Mouse (Mus musculus) adrenal gland, postnatal 4 days (tissue): ENCODE results near the gene Tst. TPM values are rescaled to one million over a fixed set of nuclear protein-coding genes. Genes with fewer than 3 reads are reported as not detected.

Source experiments
- DNase-seq, 2 experiments: peaks; one replicate each; pipeline ENCODE4 v3.0.0; 2021 to 2022; ENCODE audit warnings: low spot score in 2 of 2, mixed read lengths in 2 of 2
- total RNA-seq, 2 experiments: library from RNA; stranded (reverse); gene quantifications; 2 replicates each; pipeline ENCODE4 v1.2.3; 2021

The Tst gene
- total RNA-seq, 2 experiments from 2014 or later = 217 to 242 TPM

- DNase-seq = no peak
Observed at GRCm38 (mm10) chr15:78395478-78395962, 10.2 kb downstream of the Tst start, which contains the start of gene Tex33. Gene Tex33 (minus strand): TSS chr15:78395912.

GRCm38 (mm10) chr15:78390855-78391254, 14.9 kb downstream of the Tst start:
- no peak for DNase-seq

GRCm38 (mm10) chr15:78385564-78385963, 20.1 kb downstream of the Tst start:
- no peak for DNase-seq

DNA sequence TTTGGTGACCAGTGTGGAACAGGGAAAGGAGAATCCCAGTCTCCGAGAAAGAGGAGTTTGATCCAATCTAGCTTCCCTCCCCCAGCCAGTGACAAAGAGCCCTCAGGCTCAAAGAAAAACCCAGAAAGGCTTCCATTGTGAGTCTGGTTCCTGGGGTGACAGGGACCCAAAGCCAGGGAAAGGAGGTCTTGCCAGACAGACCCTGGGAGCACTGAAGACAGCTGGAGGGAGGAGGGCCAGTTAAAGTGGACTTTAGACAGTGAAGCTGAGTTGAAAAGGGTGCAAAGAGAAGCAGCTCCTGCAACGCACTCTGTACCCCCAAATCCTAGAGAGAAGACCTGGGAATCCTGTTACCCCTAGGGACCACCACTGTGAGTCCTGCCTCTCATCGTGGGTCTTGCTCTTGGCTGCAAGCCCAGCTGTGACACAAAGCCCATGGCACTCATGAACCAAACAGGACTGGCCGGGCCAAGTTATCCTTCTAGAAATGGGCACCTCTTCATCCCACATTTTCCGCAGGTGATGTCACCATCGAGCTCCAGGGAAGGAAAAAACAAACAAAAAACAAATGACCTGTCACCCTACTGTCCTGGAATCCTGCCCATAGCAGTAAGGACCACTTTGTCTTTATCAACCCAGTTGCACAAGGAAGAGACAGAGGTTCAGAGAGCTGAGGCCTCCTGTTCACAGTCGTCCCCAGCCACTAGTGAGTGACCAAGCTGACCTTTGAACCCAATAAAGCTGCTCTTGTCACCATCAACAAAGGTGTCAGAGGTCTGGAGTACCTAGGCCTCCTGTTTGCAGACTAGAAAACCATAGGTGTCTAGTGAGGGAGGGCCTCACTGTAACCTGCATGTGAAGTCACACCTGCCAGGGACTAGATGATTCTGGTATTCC, 21.2 kb downstream of the Tst start:
- no peak for DNase-seq

GRCm38 (mm10) chr15:78383450-78384219, 22.1 kb downstream of the Tst start:
- no peak for DNase-seq

DNA sequence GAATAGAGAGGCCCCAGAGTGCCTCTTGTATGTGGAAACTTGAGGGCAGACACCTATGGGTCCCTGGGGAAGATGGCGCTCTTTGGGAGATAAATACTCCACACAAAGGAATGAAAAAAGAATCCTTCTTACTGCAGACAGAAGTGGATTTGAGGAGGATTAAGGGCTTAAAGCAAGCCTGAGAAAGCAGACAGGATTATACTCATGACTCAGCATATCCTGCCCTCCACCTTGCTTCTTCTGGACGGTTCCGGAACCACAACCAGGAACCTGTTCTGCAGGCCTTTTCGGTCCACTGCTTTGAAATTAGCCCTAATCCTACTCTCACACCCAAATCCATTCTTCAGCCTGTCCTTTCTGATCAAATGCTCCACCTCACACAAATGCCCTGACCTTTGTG, 23.6 kb downstream of the Tst start:
- no peak for DNase-seq

DNA sequence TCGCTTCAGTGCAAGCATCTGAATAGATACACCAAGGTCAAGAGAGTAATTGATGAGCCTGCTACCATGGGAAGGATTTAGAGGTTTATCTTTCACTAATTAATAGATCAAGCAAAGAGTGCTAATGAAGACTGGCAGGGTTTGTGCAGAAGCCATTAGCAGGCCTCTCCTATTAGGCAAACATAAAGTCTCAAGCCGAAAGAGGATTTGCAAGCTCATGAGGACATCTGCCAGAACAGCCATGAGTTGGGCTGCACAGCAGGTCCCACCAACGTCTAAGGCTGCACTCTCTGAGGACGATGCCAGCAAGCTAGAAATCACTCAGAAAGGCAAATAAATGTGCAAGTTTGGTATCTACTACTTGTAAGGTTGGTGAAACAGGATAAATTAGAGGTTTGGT, 25.0 kb downstream of the Tst start:
- DNase-seq = no peak

DNA sequence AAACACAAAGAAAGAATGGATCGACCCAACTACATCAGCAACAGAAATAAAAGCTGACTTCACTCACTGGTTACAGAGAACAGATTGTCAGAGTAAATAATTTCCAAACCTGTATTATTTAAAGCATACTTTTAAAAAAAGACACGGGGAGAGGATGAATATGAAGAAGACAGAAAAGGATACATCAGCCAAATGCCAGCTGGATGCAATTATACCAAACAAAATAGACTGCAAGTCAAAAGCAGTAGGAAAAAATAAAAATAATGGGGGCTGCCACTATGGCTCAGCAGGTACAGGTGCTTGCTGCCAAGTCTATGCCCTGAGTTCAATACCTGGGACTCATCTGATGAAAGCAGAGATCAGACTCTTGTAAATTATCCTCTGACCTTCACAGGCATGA, 25.5 kb downstream of the Tst start:
- no peak for DNase-seq

- no peak for DNase-seq
Observed at GRCm38 (mm10) chr15:78378556-78378955, 27.2 kb downstream of the Tst start.

GRCm38 (mm10) chr15:78377859-78378258, 27.8 kb downstream of the Tst start:
- DNase-seq = no peak

GRCm38 (mm10) chr15:78374204-78374603, 31.5 kb downstream of the Tst start:
- DNase-seq = no peak

- no peak for DNase-seq
Observed at GRCm38 (mm10) chr15:78372796-78373195, 32.9 kb downstream of the Tst start.

DNA sequence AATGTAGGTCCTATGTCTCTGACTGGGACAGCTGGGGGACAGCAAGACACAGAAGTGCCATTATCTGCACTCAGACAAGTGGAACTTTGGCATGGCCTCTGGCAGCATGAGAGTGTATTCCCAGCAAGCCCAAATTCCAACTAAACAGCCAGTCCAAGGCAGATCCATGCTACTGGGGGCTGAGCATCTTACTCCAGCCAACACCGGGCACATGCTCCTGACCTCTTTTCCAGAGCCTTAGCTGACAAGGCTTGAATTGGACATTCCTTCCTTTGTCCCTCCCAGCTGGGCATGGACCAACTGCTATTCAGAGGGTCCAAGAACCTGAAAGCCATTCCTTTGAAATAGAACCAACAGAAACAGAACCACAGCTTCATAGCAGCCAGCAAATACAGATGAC, 36.1 kb downstream of the Tst start:
- no peak for DNase-seq

- DNase-seq = peak in 1 of 2 experiments; percentile 28
Observed at GRCm38 (mm10) chr15:78368926-78369346, 36.8 kb downstream of the Tst start.

DNA sequence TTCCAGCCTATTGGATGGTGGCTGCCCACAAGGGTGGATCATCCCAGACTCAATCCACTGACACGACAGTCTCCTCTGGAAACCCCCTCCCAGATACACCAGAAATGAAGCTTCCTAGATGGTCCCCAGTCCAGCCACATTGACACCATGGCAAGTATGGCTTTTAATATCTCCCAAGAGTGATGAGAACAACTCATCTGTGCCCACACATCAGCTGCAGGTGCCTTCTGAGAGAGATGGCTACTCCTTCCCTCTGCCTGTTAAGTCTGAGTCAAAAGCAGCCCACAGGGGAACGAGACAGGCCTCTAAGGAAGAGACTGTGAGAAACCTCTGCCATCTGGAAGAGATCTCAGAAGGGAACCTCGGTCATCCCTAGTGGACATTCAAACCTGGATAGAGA, 37.9 kb downstream of the Tst start:
- DNase-seq = no peak

GRCm38 (mm10) chr15:78366875-78367274, 38.8 kb downstream of the Tst start:
- no peak for DNase-seq

- no peak for DNase-seq
Observed at GRCm38 (mm10) chr15:78365916-78366315, 39.8 kb downstream of the Tst start.

DNA sequence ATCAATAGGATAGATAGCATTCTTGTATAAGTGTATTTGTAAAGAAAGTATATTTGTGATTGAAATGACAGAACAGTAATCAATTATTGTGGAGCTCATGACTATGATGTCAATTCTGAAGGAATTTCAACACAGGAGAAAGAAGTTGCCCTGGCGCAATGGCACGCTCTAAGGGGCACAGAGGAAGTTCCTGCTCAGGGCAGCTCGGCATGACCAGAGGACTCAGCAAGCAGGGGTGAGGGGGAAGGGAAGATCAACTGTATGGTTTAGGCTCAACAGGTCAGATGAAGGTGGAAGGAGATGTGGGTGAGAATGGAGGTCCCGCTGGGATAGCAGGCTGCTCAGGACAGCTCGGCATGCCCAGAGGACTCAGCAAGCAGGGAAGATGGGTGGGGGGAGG, 50.2 kb downstream of the Tst start:
- no peak for DNase-seq

GRCm38 (mm10) chr15:78354958-78355357, 50.7 kb downstream of the Tst start:
- peak in 1 of 2 experiments; percentile 21 for DNase-seq

DNA sequence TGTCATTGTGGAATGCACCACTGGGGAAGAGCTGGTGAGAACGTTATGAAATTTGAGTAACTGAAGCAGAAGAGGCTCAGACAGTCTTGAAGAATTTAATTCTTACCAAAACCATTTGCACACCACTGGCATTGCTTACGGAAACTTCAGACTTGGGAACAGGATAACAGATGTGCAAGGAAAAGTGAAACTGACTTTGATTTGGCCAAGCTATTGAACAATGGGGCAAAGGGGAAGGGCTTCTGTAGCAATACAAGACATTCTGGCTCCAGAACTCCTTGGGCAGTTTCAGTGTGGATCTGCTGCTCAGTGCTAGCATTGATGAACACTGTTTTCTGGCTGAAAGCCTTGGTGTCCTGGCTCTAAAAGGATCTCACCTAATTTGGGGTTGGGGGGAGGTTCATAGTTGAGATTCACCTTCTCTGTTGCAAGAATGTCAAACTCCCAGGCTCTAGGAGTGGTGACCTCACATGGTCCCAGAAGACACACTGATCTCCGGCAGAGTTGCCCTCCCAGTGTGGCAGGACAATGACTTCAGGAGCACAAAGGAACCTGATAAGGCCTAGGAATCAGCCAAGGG, 54.0 kb downstream of the Tst start:
- no peak for DNase-seq
